Mouse (Mus musculus) ovary, postnatal 14 days (tissue): Measurements from ENCODE around the gene Atxn7l1.
"Not testable (repeated sequence)": the region's sequence is repeated elsewhere in the genome, so short reads cannot be mapped to it uniquely, and the experiment has no call there.

Experiments
- DNase-seq: peaks from one replicate; pipeline ENCODE4 v3.0.0; 2022; ENCODE audit warnings: low spot score

The Atxn7l1 gene

GRCm38 (mm10) chr12:33153131-33153530, 5.6 kb downstream of the Atxn7l1 start:
- DNase-seq: no peak

- DNase-seq: no peak
Observed at GRCm38 (mm10) chr12:33153850-33154249, 6.4 kb downstream of the Atxn7l1 start.

- no peak for DNase-seq
Observed at GRCm38 (mm10) chr12:33154732-33155131, 7.2 kb downstream of the Atxn7l1 start.

- no peak for DNase-seq
Observed at GRCm38 (mm10) chr12:33156334-33157018, 9.0 kb downstream of the Atxn7l1 start.

- no peak for DNase-seq
Observed at GRCm38 (mm10) chr12:33158256-33158655, 10.8 kb downstream of the Atxn7l1 start.

- no peak for DNase-seq
Observed at GRCm38 (mm10) chr12:33160406-33160805, 12.9 kb downstream of the Atxn7l1 start.

GRCm38 (mm10) chr12:33162541-33162940, 15.0 kb downstream of the Atxn7l1 start:
- no peak for DNase-seq

GRCm38 (mm10) chr12:33164019-33164418, 16.5 kb downstream of the Atxn7l1 start:
- not testable (repeated sequence) for DNase-seq

GRCm38 (mm10) chr12:33166712-33167111, 19.2 kb downstream of the Atxn7l1 start:
- DNase-seq: no peak

- no peak for DNase-seq
Observed at GRCm38 (mm10) chr12:33167545-33167944, 20.1 kb downstream of the Atxn7l1 start.

GRCm38 (mm10) chr12:33168491-33168890, 21.0 kb downstream of the Atxn7l1 start:
- no peak for DNase-seq

GRCm38 (mm10) chr12:33169777-33170494, 22.4 kb downstream of the Atxn7l1 start:
- no peak for DNase-seq

GRCm38 (mm10) chr12:33170822-33171221, 23.3 kb downstream of the Atxn7l1 start:
- DNase-seq: no peak

GRCm38 (mm10) chr12:33172926-33173325, 25.4 kb downstream of the Atxn7l1 start:
- no peak for DNase-seq

GRCm38 (mm10) chr12:33173720-33174141, 26.2 kb downstream of the Atxn7l1 start:
- no peak for DNase-seq

- no peak for DNase-seq
Observed at GRCm38 (mm10) chr12:33174171-33174570, 26.7 kb downstream of the Atxn7l1 start.

GRCm38 (mm10) chr12:33174675-33175357, 27.3 kb downstream of the Atxn7l1 start:
- no peak for DNase-seq

- peak; percentile 22 for DNase-seq
Observed at GRCm38 (mm10) chr12:33175621-33176554, 28.4 kb downstream of the Atxn7l1 start.

- no peak for DNase-seq
Observed at GRCm38 (mm10) chr12:33176555-33176900, 29.0 kb downstream of the Atxn7l1 start.

- DNase-seq: no peak
Observed at GRCm38 (mm10) chr12:33180421-33180820, 32.9 kb downstream of the Atxn7l1 start.

GRCm38 (mm10) chr12:33181875-33182274, 34.4 kb downstream of the Atxn7l1 start:
- no peak for DNase-seq
